Mouse (Mus musculus) heart, embryonic 13.5 days (tissue): ENCODE results near the gene Nudt8. TPM values are rescaled to one million over a fixed set of nuclear protein-coding genes. Genes with fewer than 3 reads are reported as not detected.

Source experiments
- ATAC-seq: fragments of 200-750 bp; cut with Nextera tagmentation; 2 replicates; pipeline ENCODE4 v1.8.0; 2017; ENCODE audit warnings: moderate TSS enrichment; ENCODE audit not compliant: insufficient number of reproducible peaks, low FRiP score, low TSS enrichment; ENCODE audit errors: extremely low read depth
- H3K27ac ChIP-seq: fragments of 300-500 bp; sonication (generic); replicated peaks from 2 replicates; pipeline ENCODE4 v1.5.1; 2015; ENCODE audit warnings: moderate library complexity, mild to moderate bottlenecking, inconsistent platforms
- H3K27me3 ChIP-seq: fragments of 300-500 bp; sonication (generic); replicated peaks from 2 replicates; pipeline ENCODE4 v1.6.1; 2015; ENCODE audit warnings: mild to moderate bottlenecking, inconsistent platforms
- H3K36me3 ChIP-seq: fragments of 300-500 bp; sonication (generic); 2 replicates; pipeline ENCODE4 v1.6.1; 2015; ENCODE audit warnings: mild to moderate bottlenecking, inconsistent platforms
- H3K4me1 ChIP-seq: fragments of 300-500 bp; sonication (generic); 2 replicates; pipeline ENCODE4 v1.6.1; 2015; ENCODE audit warnings: inconsistent platforms
- H3K4me2 ChIP-seq: fragments of 300-500 bp; sonication (generic); 2 replicates; pipeline ENCODE4 v1.6.1; 2015; ENCODE audit warnings: inconsistent platforms, mild to moderate bottlenecking, moderate library complexity
- H3K4me3 ChIP-seq: fragments of 300-500 bp; sonication (generic); 2 replicates; pipeline ENCODE4 v1.5.1; 2015; ENCODE audit warnings: moderate library complexity, mild to moderate bottlenecking, inconsistent platforms
- H3K9ac ChIP-seq: fragments of 300-500 bp; sonication (generic); 2 replicates; pipeline ENCODE4 v1.6.1; 2015; ENCODE audit warnings: inconsistent platforms, mild to moderate bottlenecking, moderate library complexity
- H3K9me3 ChIP-seq: fragments of 300-500 bp; sonication (generic); 2 replicates; pipeline ENCODE4 v1.6.1; 2016; ENCODE audit warnings: inconsistent platforms
- WGBS: fragments of 180-500 bp; shearing (Covaris S2); methylation state at CpG from one replicate; pipeline ENCODE4 v1.1.7; 2015; ENCODE audit warnings: mixed read lengths; 5-methylcytosine and 5-hydroxymethylcytosine counted together
- polyA plus RNA-seq: library from polyadenylated mRNA; unstranded; fragments of >200 nt; fragmentation: Nextera tagmentation; extraction: Ambion mirVana; gene quantifications from 2 replicates; pipeline ENCODE4 v1.2.1, GENCODE M21; 2015

Gene Nudt8
- polyA plus RNA-seq, 1 experiment from 2014 or later: 51.7 TPM

DNA sequence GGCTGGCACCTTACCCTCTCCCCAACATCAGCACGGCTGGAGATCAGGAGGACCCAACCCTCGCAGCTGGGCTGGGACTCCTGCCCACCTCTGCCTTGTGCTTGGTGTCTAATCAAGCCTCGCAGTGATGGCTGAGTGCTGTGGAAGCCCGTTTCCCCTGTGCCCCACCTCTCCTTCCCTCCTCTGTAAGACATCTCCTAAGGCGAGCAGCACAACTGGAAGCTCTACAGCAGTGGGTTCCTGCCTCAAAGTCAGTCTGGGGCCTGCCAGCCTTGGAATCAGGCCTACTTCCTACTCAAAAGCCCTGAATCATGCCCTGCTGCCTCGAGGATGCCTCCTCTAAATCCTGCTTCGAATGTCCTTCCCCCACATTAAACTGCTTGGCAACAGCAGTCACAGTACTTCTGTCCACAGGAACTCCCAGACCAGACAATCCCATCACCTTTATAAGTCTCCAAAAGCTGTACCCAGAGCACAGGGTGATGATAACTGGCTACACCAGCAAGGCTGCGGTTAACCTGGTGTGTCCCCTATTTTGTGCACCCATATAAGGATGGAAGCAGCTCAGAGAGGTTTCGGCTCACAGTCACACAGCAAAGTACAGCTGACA, 1.2 kb upstream of the Nudt8 start:
- peak overlapping the region; percentile 77 for H3K4me3 ChIP-seq
- ATAC-seq: no peak

DNA sequence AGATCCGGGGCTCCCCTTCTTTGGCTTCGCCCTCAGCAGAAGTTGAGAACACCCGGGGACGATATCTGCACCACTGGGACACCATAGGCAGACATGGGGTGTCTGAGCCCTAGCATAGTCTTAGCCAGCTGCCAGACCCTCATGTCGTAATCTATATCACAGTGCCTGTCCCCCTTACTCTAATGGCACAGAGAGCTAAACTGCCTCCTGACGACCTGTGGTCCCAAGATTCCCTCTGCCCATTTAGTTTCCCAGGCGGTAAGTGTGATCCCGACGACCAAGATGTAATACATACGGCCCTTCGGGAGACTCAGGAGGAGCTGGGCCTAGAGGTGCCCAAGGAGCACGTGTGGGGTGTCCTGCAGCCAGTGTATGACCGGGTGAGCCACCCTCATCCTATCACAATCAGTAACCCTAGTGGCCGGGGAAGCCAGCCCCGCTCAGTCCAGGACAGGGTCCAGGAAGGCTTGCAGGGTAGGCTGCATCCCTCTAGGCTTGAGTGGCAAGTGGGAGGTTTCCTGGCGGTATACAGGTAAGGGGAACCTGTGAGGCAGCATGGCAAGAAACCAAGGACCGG, 657 bp downstream of the Nudt8 start:
- peak overlapping the region; percentile 77 for H3K4me3 ChIP-seq
- ATAC-seq: no peak
- H3K9me3 ChIP-seq: no peaks in the 10 kb centered on the region
- H3K4me2 ChIP-seq: peak overlapping the region; percentile 93
- WGBS: 16% methylated on average over 17 of the region's 17 CpGs
- H3K27me3 ChIP-seq: 0 out of 2 replicates have a peak, but pooled peaks cover 4% of the 10 kb centered on the region
- H3K4me1 ChIP-seq: peaks cover 57% of the 10 kb centered on the region
- peaks cover 18% of the 10 kb centered on the region for H3K36me3 ChIP-seq
- peak overlapping the region; percentile 95 for H3K9ac ChIP-seq
- peak overlapping the region; percentile 98 for H3K27ac ChIP-seq

More for the DNA sequence above, 1.2 kb upstream of the Nudt8 start:
- 84% methylated on average over 9 of the region's 9 CpGs for WGBS
- Histone ChIP-seq H3K9ac (peak overlapping the region; percentile 81), H3K4me2 (peak overlapping the region; percentile 93), H3K27me3 (0 out of 2 replicates have a peak, but pooled peaks cover 4% of the 10 kb centered on the region), H3K36me3 (0 out of 2 replicates have a peak, but pooled peaks cover under 1% of the 10 kb centered on the region), H3K27ac (no peak overlapping the region), H3K4me1 (peaks cover 42% of the 10 kb centered on the region), H3K9me3 (no peaks in the 10 kb centered on the region)

DNA sequence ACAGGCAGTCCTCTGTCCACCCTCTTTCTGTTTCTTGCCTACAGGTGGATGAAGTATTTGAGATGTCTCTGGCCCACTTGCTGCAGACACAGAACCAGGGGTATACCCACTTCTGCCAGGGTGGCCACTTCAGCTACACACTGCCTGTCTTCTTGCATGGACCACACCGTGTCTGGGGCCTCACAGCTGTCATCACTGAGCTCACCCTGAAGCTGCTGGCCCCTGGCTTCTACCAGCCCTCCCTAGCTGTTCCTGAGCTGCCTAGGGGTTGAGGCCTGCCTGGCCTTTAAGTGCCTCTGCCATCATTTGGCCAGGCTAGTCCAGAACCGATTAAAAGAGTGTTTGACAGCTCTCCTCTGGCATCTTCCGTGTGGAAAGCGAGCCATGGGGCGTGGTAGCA, 1.4 kb downstream of the Nudt8 start:
- 65% methylated on average over 5 of the region's 5 CpGs for WGBS
- Histone ChIP-seq H3K36me3 (peaks cover 25% of the 10 kb centered on the region), H3K4me1 (peaks cover 58% of the 10 kb centered on the region), H3K4me3 (peak overlapping the region; percentile 77), H3K9me3 (no peaks in the 10 kb centered on the region), H3K27ac (peak overlapping the region; percentile 98), H3K4me2 (peak overlapping the region; percentile 93), H3K9ac (peak overlapping the region; percentile 95), H3K27me3 (no peaks in the 10 kb centered on the region)
- no peak for ATAC-seq

DNA sequence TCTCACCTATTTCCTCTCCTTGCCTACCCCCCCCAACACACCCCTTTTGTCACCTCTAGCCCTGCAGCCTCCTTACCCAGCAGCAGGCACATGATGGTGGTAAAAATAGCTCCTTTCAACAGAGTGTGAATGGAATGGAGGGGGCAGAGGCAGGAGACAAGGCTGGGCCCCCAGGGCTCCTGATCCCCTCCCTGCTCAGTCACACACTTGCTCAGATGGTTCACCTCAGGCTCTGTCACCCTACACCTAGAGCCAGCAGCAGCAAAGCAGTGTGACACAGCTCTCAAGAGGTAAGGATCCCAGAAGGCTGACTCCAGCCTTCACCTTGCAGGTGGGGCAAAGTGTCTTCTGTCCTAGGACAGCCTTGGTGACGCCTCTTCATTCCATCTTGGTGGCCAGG, 2.7 kb downstream of the Nudt8 start, which contains the start of gene Doc2g:
Doc2g (plus strand) TSS at position 202 of the 400 bp plus-strand sequence.
- Histone ChIP-seq H3K4me3 (peak within 1 kb of the TSS; percentile 42), H3K27me3 (no peaks in the 10 kb centered on the region), H3K9ac (peak within 1 kb of the TSS; percentile 95), H3K4me1 (peaks cover 58% of the 10 kb centered on the region), H3K4me2 (peak within 1 kb of the TSS; percentile 65), H3K36me3 (peaks cover 38% of the 10 kb centered on the region), H3K9me3 (no peaks in the 10 kb centered on the region), H3K27ac (peak within 1 kb of the TSS; percentile 98)
- no peak for ATAC-seq
- WGBS: 46% methylated on average over 1 of the region's 1 CpGs

DNA sequence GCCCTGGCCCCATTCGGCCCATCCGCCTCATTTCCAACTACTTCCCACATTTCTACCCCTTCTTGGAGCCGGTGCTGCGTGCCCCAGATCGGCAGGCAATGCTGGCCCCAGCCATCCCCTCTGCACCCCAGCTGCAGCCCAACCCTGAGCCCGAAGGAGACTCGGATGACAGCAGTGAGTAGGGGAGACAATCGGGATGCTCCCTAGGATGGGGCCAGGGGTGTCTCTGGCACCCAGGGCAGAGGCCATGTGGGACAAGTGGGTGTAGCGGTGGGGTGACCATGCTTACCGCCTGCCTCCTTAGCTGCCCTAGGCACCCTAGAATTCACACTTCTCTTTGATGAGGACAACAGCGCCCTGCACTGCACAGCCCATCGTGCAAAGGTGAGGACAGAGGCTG, 3.3 kb downstream of the Nudt8 start:
- Histone ChIP-seq H3K27me3 (no peaks in the 10 kb centered on the region), H3K9ac (peak overlapping the region; percentile 80), H3K4me3 (peak overlapping the region; percentile 42), H3K4me1 (peaks cover 58% of the 10 kb centered on the region), H3K4me2 (peak overlapping the region; percentile 65), H3K27ac (peak overlapping the region; percentile 98), H3K9me3 (no peaks in the 10 kb centered on the region), H3K36me3 (peaks cover 44% of the 10 kb centered on the region)
- ATAC-seq: no peak
- WGBS: 56% methylated on average over 12 of the region's 12 CpGs

DNA sequence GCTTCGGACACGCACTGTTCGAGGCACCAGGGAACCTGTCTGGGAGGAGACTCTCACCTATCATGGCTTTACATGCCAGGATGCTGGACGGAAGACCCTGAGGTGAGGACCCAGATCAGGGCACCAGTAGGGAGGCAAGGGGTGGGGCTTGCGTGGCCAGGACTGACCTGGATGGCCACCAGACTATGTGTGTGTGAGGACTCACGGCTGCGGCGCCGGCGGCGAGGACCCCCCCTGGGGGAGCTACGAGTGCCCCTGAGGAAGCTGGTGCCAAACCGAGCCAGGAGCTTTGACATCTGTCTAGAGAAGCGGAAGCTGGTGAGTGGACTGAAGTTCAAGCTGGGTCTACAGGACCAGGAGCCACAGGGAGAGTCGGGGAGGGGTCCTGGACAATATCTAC, 4.0 kb downstream of the Nudt8 start:
- H3K4me1 ChIP-seq: peaks cover 55% of the 10 kb centered on the region

DNA sequence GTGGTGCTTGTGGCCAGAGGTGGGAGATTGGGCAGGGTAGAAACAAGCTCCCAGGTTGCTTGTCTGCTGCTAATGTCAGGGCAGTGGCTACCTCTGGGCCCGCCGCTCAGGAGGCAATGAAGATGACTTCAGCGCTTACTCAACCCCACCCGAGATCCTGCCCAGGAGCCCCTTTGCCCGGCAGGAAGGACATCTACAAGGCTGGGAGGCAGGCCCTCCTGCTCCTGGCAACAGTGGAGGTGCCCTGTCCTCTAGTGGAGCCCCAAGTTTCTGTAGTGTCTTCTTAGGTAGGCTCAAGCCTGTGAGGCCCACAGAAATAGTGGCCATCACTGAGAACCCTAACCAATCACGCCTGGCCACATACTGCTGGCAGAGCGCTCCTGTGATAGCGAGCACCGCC, 4.7 kb downstream of the Nudt8 start:
- Histone ChIP-seq H3K9ac (peak overlapping the region; percentile 80), H3K4me2 (peak overlapping the region; percentile 65), H3K36me3 (peaks cover 58% of the 10 kb centered on the region), H3K4me3 (no peak overlapping the region), H3K4me1 (peaks cover 49% of the 10 kb centered on the region), H3K27me3 (no peaks in the 10 kb centered on the region), H3K9me3 (no peaks in the 10 kb centered on the region), H3K27ac (peak overlapping the region; percentile 98)
- 79% methylated on average over 9 of the region's 9 CpGs for whole genome bisulfite sequencing
- ATAC-seq: no peak

More for the DNA sequence above, 4.0 kb downstream of the Nudt8 start:
- Histone ChIP-seq H3K9ac (peak overlapping the region; percentile 80), H3K4me2 (peak overlapping the region; percentile 65), H3K36me3 (peaks cover 51% of the 10 kb centered on the region), H3K4me3 (peak overlapping the region; percentile 42), H3K27ac (peak overlapping the region; percentile 98), H3K27me3 (no peaks in the 10 kb centered on the region), H3K9me3 (no peaks in the 10 kb centered on the region)
- WGBS: 72% methylated on average over 15 of the region's 15 CpGs
- no peak for ATAC-seq

DNA sequence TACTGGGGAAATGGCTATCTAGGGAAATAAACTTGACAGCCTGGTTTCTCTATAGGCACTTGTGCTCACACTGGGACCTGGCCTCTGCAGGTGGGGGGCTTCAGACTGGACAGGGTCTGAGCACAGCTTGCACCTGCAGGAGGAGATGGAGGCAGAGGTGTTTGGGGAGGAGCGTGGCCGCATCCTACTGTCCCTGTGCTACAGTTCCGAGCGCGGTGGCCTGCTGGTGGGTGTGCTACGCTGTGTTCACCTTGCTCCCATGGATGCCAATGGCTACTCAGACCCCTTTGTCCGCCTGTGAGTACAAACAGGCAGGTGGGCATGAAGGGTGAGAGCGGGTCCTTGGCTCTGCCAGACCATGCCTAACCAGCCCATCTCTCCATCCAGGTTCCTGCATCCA, 5.6 kb downstream of the Nudt8 start:
- Histone ChIP-seq H3K4me1 (peaks cover 49% of the 10 kb centered on the region), H3K27me3 (no peaks in the 10 kb centered on the region), H3K4me3 (no peak overlapping the region), H3K9me3 (no peaks in the 10 kb centered on the region), H3K4me2 (no peak overlapping the region), H3K36me3 (peaks cover 66% of the 10 kb centered on the region), H3K9ac (0 out of 2 replicates have a peak overlapping the region, but pooled peaks have one; percentile 8), H3K27ac (0 out of 2 replicates have a peak overlapping the region, but pooled peaks have one; percentile 98)
- no peak for ATAC-seq
- WGBS: 89% methylated on average over 8 of the region's 8 CpGs

DNA sequence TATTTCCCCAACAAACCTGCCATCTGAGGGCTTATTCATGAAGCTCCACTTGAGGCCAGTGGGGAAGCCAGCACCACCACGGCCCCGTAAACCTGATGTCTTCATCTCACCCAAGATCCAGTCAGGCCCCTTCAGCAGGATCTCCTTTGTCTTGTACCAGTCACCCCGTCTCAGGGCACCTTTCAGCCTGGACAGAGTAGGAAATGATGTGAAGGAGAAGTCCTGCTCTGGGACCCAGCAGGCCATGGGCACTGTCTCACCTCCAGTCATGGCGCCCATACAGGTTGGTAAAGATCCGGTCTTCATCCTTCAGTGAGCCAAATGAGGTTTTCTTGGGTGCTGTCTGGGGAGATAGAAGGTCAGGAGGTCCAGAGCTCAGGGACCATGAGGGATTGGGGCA, 10.7 kb downstream of the Nudt8 start:
- peaks cover 51% of the 10 kb centered on the region for H3K36me3 ChIP-seq
- 92% methylated on average over 5 of the region's 5 CpGs for WGBS
- no peaks in the 10 kb centered on the region for H3K9me3 ChIP-seq
- peak overlapping the region; percentile 79 for H3K4me2 ChIP-seq
- H3K27ac ChIP-seq: no peak overlapping the region
- no peaks in the 10 kb centered on the region for H3K27me3 ChIP-seq
- peaks cover 32% of the 10 kb centered on the region for H3K4me1 ChIP-seq
- H3K9ac ChIP-seq: peak overlapping the region; percentile 91
- ATAC-seq: no peak
- peak overlapping the region; percentile 83; the same call in 1 of the 2 replicates for H3K4me3 ChIP-seq

DNA sequence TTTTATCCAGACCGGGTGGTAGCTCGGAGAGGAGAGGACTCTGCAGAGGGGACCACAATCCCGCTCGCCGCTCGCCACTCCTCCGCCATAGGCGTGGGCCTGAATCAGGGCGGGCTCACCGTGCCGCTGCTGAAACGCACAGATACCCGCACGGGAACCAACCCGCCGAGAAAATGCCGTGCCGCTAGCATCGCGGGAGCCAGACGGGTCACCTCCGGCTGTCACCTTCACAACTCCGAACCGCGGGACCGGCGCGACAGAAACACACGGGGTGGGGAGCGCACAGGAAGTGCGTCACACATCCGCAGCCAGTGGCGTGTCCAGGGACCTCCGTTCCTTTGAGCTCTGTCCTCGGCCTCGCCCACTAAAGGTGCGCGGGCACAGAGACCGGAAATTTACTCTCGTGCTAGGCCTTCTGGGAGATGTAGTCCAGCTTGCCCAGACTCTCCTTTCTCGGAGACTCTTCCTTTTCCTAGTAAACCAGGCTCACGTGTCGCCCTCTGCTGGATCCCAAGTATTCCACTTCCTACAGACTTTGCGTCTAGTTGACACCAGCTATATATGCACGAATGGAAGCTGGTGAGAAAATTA, 12.1 kb downstream of the Nudt8 start, which contains the start of gene Ndufv1:
Ndufv1 (minus strand) TSS at position 375 of the 591 bp plus-strand sequence.
- Histone ChIP-seq H3K9ac (peak within 1 kb of the TSS; percentile 91), H3K36me3 (peaks cover 37% of the 10 kb centered on the region), H3K4me3 (peak within 1 kb of the TSS; percentile 83), H3K4me2 (peak within 1 kb of the TSS; percentile 79), H3K27me3 (no peaks in the 10 kb centered on the region), H3K9me3 (no peaks in the 10 kb centered on the region), H3K4me1 (peaks cover 32% of the 10 kb centered on the region), H3K27ac (peak within 1 kb of the TSS; percentile 82)
- WGBS: 0% methylated on average over 45 of the region's 45 CpGs
- ATAC-seq: peak; percentile 98

DNA sequence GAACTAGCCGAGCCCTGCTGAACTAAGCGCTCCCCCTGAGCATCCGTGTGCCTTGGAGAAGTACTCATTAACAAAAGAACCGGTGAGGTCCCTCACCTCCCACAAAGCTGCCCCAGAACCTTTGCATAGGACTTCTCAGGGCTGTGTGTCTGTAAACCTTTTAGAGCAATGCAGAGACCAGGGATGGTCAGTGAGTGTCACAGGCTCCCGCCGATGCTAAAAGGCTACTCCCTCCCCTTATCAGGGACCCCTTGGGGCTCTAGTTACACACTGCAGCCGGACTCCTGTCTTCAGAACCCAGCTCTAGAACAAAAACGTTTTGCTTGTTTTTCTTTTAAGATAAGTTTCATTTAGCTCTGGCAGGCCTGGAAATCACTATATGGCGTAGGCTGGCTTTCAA, 12.7 kb downstream of the Nudt8 start:
- WGBS: 7% methylated on average over 9 of the region's 9 CpGs
- Histone ChIP-seq H3K36me3 (peaks cover 31% of the 10 kb centered on the region), H3K9ac (peak overlapping the region; percentile 77), H3K4me2 (peak overlapping the region; percentile 68), H3K27ac (peak overlapping the region; percentile 73), H3K4me3 (peak overlapping the region; percentile 83), H3K9me3 (no peaks in the 10 kb centered on the region), H3K27me3 (no peaks in the 10 kb centered on the region), H3K4me1 (peaks cover 32% of the 10 kb centered on the region)
- ATAC-seq: peak; percentile 32
